9 mouse cellular contexts compared by ENCODE assay signal in the genomic region with DNA sequence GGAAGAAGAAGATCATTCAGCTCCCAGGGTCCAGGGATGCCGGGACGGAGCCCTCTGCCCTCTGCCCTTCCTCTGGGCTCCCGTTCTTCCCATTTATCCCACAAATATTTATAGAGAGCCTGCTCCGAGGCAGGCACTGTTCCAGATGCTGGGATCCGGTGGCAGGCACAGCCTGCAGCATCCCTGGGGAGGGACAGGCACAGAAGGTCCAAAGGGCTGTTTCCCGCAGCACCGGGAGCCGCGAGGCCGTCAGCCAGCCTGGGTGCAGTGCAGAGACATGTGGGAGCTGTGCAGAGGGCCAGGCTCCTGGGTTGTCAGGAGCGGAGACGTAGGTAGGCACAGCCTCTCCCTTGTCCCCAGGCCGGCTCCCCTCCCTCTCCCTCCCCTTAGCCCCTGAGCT. TPM values are rescaled to one million over a fixed set of nuclear protein-coding genes. Genes with fewer than 3 reads are reported as not detected.
DNase-seq lines count a peak whose midpoint lies in the region; ATAC-seq and TF ChIP-seq lines count a peak whose summit lies in the region.
"Had no signal": no experiment of that assay in that cellular context is flagged by ENCODE, and none has a peak within 500 bp of the region (broad histone marks: within the 10 kb centered on the region; RNA-seq: fewer than 3 reads in every experiment).

No protein-coding gene starts in this region.

- H3K4me3 ChIP-seq in heart, adult 2 months = peak overlapping the region; percentile 25
- peak overlapping the region; percentile 23 for H3K4me3 ChIP-seq in forebrain, embryonic 12.5 days (replicated peaks)
- peak overlapping the region; percentile 67 for H3K4me3 ChIP-seq in kidney, embryonic 14.5 days (ENCODE audit: low read length)
- H3K4me3 ChIP-seq in midbrain, embryonic 14.5 days (replicated peaks; ENCODE audit: low read depth, low read length) = peak overlapping the region; percentile 26

- no peak overlapping the region; the same call in 1 of the 2 replicates for H3K27ac ChIP-seq in heart, adult 2 months
- H3K27ac ChIP-seq in forebrain, embryonic 12.5 days = 0 out of 2 replicates have a peak overlapping the region, but pooled peaks have one; percentile 13
- H3K27ac ChIP-seq in kidney, embryonic 14.5 days (ENCODE audit: low read depth, low read length) = no peak overlapping the region
- no peak overlapping the region for H3K27ac ChIP-seq in midbrain, embryonic 14.5 days (replicated peaks; ENCODE audit: low read depth, low read length)

- no peaks in the 10 kb centered on the region for H3K36me3 ChIP-seq in heart, adult 2 months (ENCODE audit: control insufficient read depth, insufficient read depth, low read length)
- peaks cover 5% of the 10 kb centered on the region; the same call in 1 of the 2 replicates for H3K36me3 ChIP-seq in forebrain, embryonic 12.5 days (replicated peaks)
- H3K36me3 ChIP-seq in kidney, embryonic 14.5 days (ENCODE audit: control insufficient read depth, insufficient read depth, low read length) = no peaks in the 10 kb centered on the region
- H3K36me3 ChIP-seq in midbrain, embryonic 14.5 days (ENCODE audit: control insufficient read depth, insufficient read depth, low read length) = no peaks in the 10 kb centered on the region

- peak overlapping the region; percentile 61 for H3K9ac ChIP-seq in heart, adult 2 months (ENCODE audit: low read depth, low read length)
- peak overlapping the region; percentile 47; the same call in 1 of the 2 replicates for H3K9ac ChIP-seq in forebrain, embryonic 12.5 days
- H3K9ac ChIP-seq in kidney, embryonic 14.5 days (ENCODE audit: low read depth, low read length) = peak overlapping the region; percentile 24; the same call in 1 of the 2 replicates
- peak overlapping the region; percentile 54 for H3K9ac ChIP-seq in midbrain, embryonic 14.5 days (replicated peaks; ENCODE audit: low read length)

- H3K9me3 ChIP-seq in forebrain, embryonic 12.5 days = no peaks in the 10 kb centered on the region
- no peaks in the 10 kb centered on the region for H3K9me3 ChIP-seq in kidney, embryonic 14.5 days (ENCODE audit: control insufficient read depth, low read length)
- H3K9me3 ChIP-seq in midbrain, embryonic 14.5 days (ENCODE audit: control insufficient read depth, low read length) = no peaks in the 10 kb centered on the region

- H3K27me3 ChIP-seq in heart, adult 2 months (ENCODE audit: control insufficient read depth, insufficient read depth, low read length) = no peaks in the 10 kb centered on the region
- peaks cover 50% of the 10 kb centered on the region for H3K27me3 ChIP-seq in forebrain, embryonic 12.5 days
- H3K27me3 ChIP-seq in kidney, embryonic 14.5 days (ENCODE audit: control insufficient read depth, insufficient read depth, low read length) = peaks cover 12% of the 10 kb centered on the region
- H3K27me3 ChIP-seq in midbrain, embryonic 14.5 days (ENCODE audit: control insufficient read depth, insufficient read depth, low read length) = peaks cover 22% of the 10 kb centered on the region; the same call in 1 of the 2 replicates

- DNase-seq in heart, adult 2 months = peak; percentile 45 to 53
- DNase-seq in heart, adult 8-10 months (ENCODE audit: low spot score) = no peak
- no peak for DNase-seq in midbrain, embryonic 14.5 days
- DNase-seq in thymus, postnatal 10 days (ENCODE audit: low spot score in 2 of 2) = no peak
- DNase-seq in gastrocnemius, postnatal 36 days = no peak
- DNase-seq in layer of hippocampus, adult 11-12 months (ENCODE audit: low spot score) = no peak

- WGBS in heart, adult 2 months = 18% methylated on average over 13 of the region's 13 CpGs
- 41% methylated on average over 13 of the region's 13 CpGs for WGBS in forebrain, embryonic 12.5 days
- WGBS in kidney, embryonic 14.5 days = 25% methylated on average over 13 of the region's 13 CpGs
- 23% methylated on average over 13 of the region's 13 CpGs for WGBS in midbrain, embryonic 14.5 days

- TF ChIP-seq EP300 in heart, adult 2 months (IDR thresholded peaks at IDR 0.05; ENCODE audit: insufficient read depth, low read depth, low read length) = no peak

- intact Hi-C loops in heart, adult 2 months (cut with DNase I) = loop anchor here (5.0 kb wide), 1 partner anchor 34 kb away; no protein-coding TSS in a partner anchor
- intact Hi-C loops in gastrocnemius, postnatal 36 days (cut with DNase I) = no loop called here

- no peak for TF ChIP-seq POLR2A in heart, adult 2 months (IDR thresholded peaks at IDR 0.05; ENCODE audit: insufficient read depth, low read depth, low read length)

- H3K4me1 ChIP-seq in heart, adult 2 months (ENCODE audit: control insufficient read depth, insufficient read depth, low read length) = peaks cover 43% of the 10 kb centered on the region
- H3K4me1 ChIP-seq in forebrain, embryonic 12.5 days = peaks cover 67% of the 10 kb centered on the region
- H3K4me1 ChIP-seq in kidney, embryonic 14.5 days (ENCODE audit: control insufficient read depth, insufficient read depth, low read length) = peaks cover 41% of the 10 kb centered on the region
- H3K4me1 ChIP-seq in midbrain, embryonic 14.5 days (ENCODE audit: control insufficient read depth, insufficient read depth, low read length) = peaks cover 56% of the 10 kb centered on the region

- H3K79me2 ChIP-seq in heart, adult 2 months (replicated peaks; ENCODE audit: control insufficient read depth, insufficient read depth, low read length) = peaks cover 4% of the 10 kb centered on the region; the same call in 1 of the 2 replicates

- peak overlapping the region; percentile 96 for H3K4me2 ChIP-seq in forebrain, embryonic 12.5 days
- peak overlapping the region; percentile 97 for H3K4me2 ChIP-seq in kidney, embryonic 14.5 days (replicated peaks; ENCODE audit: low read depth, low read length)
- peak overlapping the region; percentile 91 for H3K4me2 ChIP-seq in midbrain, embryonic 14.5 days (ENCODE audit: low read length)

- no peak for TF ChIP-seq CTCF in heart, adult 2 months (IDR thresholded peaks at IDR 0.05)

- no peak for ATAC-seq in forebrain, embryonic 12.5 days (ENCODE audit: low FRiP score)
- no peak for ATAC-seq in kidney, embryonic 14.5 days (ENCODE audit: low FRiP score, low TSS enrichment)
- no peak for ATAC-seq in midbrain, embryonic 14.5 days (ENCODE audit: low FRiP score, low TSS enrichment)
- ATAC-seq: CD4-positive, CD25-positive, alpha-beta regulatory T cell, adult 4 months had no signal

RNA-seq across cellular contexts. Expression of a gene that starts 4.7 kb away (rescaled TPM):
- 10 to 100 TPM; 21.0 to 24.3 TPM for total RNA-seq in heart, adult 2 months (2021)
- 12.1 and 12.8 TPM in 2 replicates for polyA plus RNA-seq in heart, adult 2 months (2012; rRNA removed)
- total RNA-seq in heart, adult 8-10 months (2022) = 10 to 100 TPM; 18.9 to 29.1 (median 23.3) TPM
- 20.4 and 27.0 TPM in 2 replicates for polyA plus RNA-seq in forebrain, embryonic 12.5 days (2016; fragmentation: Nextera tagmentation; extraction: Ambion mirVana)
- 11.3 and 12.1 TPM in 2 replicates for polyA plus RNA-seq in kidney, embryonic 14.5 days (2014; fragmentation: Nextera tagmentation; extraction: Ambion mirVana)
- 28.6 and 29.0 TPM in 2 replicates for polyA plus RNA-seq in midbrain, embryonic 14.5 days (2014; fragmentation: Nextera tagmentation; extraction: Ambion mirVana)
- total RNA-seq in gastrocnemius, postnatal 36 days (2021) = 10 to 100 TPM; 28.9 to 30.8 TPM

RNA-seq across cellular contexts. Expression of a gene that starts 55.6 kb away (rescaled TPM):
- total RNA-seq in heart, adult 2 months (2021) = not detected
- polyA plus RNA-seq in heart, adult 2 months (2012; rRNA removed) = 1.0 TPM in 1 of 2 replicates, not detected in the other
- total RNA-seq in heart, adult 8-10 months (2022) = not detected
- polyA plus RNA-seq in forebrain, embryonic 12.5 days (2016; fragmentation: Nextera tagmentation; extraction: Ambion mirVana) = 2.5 and 3.2 TPM in 2 replicates
- 0.24 TPM in 1 of 2 replicates, not detected in the other for polyA plus RNA-seq in kidney, embryonic 14.5 days (2014; fragmentation: Nextera tagmentation; extraction: Ambion mirVana)
- polyA plus RNA-seq in midbrain, embryonic 14.5 days (2014; fragmentation: Nextera tagmentation; extraction: Ambion mirVana) = 0.92 and 1.8 TPM in 2 replicates
- not detected for total RNA-seq in gastrocnemius, postnatal 36 days (2021)
- polyA plus RNA-seq: CD4-positive, CD25-positive, alpha-beta regulatory T cell, adult 4 months had no signal

Comparison
In these comparisons a context has a peak if more than half of its experiments do, and no peak if none do; other contexts are left out.
1. DNase-seq: peak in heart, adult 2 months (2 of 2); none in heart, adult 8-10 months (single experiment), midbrain, embryonic 14.5 days (single experiment), thymus, postnatal 10 days (0 of 2), gastrocnemius, postnatal 36 days (0 of 2) and layer of hippocampus, adult 11-12 months (single experiment).
2. Peak in every context shown above with its lines, with median percentiles within 50 percentile points of each other: H3K4me3 ChIP-seq, H3K9ac ChIP-seq and H3K4me2 ChIP-seq.